Mouse (Mus musculus): ENCODE measurements around the gene Jmjd6. TPM values are rescaled to one million over a fixed set of nuclear protein-coding genes. Genes with fewer than 3 reads are reported as not detected.
A peak's percentile ranks its signal among the peaks of the same experiment; 100 is the strongest.

Gene Jmjd6
- polyA plus RNA-seq, 1 experiment from 2014 or later = 21.8 TPM

DNA sequence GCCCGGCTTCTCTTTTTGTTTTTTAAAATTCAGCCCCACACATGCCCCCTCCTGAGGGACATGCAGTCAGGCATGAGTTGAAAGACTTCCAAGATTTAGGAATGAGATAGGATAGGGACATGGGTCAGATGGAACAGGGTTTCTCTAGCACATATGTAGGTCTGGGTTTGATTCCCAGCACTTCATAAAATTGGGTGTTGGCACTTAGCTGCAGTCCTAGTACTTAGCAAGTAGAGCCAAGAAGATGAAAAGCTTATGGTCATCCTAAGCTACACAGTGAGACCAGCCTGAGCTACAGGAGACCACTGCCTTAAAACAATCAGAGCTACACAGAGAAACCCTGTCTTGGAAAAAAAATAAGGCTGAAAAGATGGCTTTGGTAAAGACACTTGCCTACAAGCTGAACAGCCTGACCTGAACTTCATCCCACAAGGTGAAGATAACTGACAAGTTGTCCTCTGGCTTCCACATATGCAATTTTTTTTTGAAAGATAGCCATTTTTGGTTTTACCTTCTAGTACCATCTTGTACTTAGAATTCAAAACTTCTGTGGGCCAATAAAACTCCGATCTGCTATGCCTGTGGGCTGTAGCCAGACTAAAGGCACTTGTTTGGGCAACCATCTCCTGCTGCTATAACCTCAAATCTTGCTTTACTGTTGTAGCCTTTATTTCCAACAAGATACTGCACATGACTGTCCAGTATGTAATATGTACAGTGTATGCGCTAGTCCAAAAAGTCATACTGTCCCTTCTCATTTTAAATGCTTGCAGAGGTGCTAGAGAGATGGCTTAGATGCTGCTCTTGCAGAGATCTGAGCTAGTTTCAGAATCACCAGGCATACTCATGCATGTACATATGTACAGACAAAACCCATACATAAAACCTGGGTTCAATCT, 4.2 kb upstream of the Jmjd6 start:
- H3K36me3 ChIP-seq (ENCODE audit: inconsistent target) = 0 out of 2 replicates have a peak, but pooled peaks cover 8% of the 10 kb centered on the region
- H3K27ac ChIP-seq = no peak overlapping the region
- H3K79me2 ChIP-seq (ENCODE audit: inconsistent target) = peaks cover 84% of the 10 kb centered on the region
- H3K4me3 ChIP-seq (ENCODE audit: inconsistent target) = no peak overlapping the region
- 100% methylated on average over 3 of the region's 3 CpGs for whole genome bisulfite sequencing (ENCODE audit: missing documents)

DNA sequence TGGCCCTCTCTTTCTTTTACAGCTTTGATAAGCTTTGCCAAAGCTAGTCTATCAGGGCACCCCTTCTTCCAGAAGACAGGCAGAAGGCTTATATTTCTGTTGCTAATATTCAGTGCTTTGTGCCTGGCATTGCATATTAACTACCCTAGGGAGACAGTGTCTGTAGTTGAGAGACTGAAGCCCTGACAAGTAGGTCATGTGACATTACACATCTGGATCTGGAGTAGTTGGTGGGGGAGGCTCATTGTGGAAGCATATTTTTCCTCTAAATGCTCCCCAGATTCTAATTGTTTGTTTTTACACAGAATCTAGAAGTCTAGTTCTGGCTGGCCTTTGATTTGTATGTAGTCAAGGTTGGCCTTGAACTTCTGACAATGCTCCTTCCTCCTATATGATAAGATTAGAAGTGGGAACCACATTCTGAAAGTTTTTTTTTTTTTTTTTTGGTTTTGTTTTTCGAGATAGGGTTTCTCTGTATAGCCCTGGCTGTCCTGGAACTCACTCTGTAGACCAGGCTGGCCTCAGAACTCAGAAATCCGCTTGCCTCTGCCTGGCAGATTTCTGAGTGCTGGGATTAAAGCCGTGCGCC, 3.4 kb upstream of the Jmjd6 start:
- Histone ChIP-seq H3K36me3 (ENCODE audit: inconsistent target) (0 out of 2 replicates have a peak, but pooled peaks cover 8% of the 10 kb centered on the region), H3K27ac (no peak overlapping the region), H3K4me3 (ENCODE audit: inconsistent target) (no peak overlapping the region), H3K79me2 (ENCODE audit: inconsistent target) (peaks cover 87% of the 10 kb centered on the region)
- WGBS (ENCODE audit: missing documents) = 77% methylated on average over 4 of the region's 4 CpGs

DNA sequence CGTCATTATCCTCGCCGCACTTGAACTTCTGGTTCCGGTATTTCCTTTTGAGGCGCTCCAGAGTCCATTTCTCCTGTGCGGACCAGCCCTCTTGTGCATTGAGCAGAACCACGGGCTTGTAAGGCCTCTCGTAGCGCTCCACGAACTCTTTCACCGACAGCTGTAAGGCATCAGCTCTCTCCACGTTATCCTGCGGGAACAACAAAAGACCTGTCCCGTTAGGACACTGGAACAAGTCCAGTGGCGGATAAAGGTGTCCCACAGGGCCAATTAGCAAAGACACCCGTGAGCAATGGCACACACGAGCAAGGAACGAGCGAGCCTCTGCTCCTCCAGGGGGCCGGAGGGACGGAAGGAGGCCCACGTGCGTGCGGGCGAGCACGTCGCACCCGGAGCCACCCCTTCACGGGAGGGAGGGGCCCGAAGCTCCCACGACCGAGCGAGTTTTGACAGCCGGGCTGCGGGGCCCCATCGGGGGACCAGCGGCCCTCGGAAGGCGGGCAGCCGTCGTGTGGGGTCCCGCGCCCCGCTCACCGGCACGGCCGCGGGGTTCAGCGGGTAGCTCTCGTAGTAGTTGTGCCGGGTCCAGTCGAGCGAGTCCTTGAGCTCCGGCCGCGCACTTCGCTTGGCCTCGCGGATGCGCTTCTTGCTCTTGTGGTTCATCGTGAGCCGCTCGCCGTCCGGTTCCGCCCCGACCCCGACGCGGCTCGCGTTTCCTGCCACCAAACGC, 553 bp downstream of the Jmjd6 start:
- Histone ChIP-seq H3K79me2 (ENCODE audit: inconsistent target) (peaks cover 86% of the 10 kb centered on the region), H3K36me3 (ENCODE audit: inconsistent target) (peaks cover 35% of the 10 kb centered on the region), H3K4me3 (ENCODE audit: inconsistent target) (peak overlapping the region; percentile 82), H3K27ac (peak overlapping the region; percentile 76)
- WGBS (ENCODE audit: missing documents) = under 1% methylated on average over 73 of the region's 73 CpGs

DNA sequence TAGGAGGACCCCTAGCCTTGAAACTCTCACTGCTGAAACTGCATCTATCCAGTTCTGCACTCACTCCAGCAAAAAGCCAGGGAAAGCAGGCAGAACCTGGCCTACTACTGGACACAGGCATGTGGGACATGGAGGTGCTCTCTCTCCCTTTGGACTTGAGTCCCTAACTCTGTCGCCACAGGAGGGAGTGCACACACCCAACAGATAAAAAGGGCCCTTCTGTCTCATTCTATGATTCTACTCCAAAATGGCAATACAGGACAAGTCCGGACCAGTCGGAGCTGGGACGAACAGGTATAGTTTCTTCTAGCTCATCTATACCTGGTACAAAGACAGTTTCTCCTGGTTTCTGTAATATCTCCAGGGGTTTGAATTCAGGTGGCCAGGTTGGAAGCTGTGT, 2.5 kb downstream of the Jmjd6 start:
- Histone ChIP-seq H3K4me3 (ENCODE audit: inconsistent target) (no peak overlapping the region), H3K36me3 (ENCODE audit: inconsistent target) (peaks cover 54% of the 10 kb centered on the region), H3K79me2 (ENCODE audit: inconsistent target) (peaks cover 68% of the 10 kb centered on the region), H3K27ac (no peak overlapping the region)
- 98% methylated on average over 4 of the region's 4 CpGs for WGBS (ENCODE audit: missing documents)

DNA sequence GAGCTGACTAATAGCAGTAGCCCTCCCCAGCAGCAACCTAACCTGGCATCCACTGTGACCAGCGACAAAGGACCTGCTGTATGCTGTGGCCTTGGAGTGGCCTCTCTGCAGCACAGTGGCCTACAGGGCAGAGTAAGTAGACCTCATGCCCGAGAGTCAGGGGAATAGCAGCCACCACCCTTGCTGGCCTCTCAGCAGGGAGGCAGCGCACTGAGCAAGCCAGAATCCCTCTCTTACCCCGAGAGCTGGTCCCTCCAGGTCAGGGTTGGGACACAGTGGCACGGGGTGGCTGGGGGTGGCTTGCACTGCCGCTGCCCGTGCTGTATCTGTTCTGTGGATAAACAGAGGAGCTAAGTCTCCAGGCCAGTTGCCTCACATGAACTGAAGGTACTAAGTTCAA, 3.6 kb downstream of the Jmjd6 start:
- Histone ChIP-seq H3K36me3 (ENCODE audit: inconsistent target) (peaks cover 65% of the 10 kb centered on the region), H3K79me2 (ENCODE audit: inconsistent target) (peaks cover 56% of the 10 kb centered on the region), H3K4me3 (ENCODE audit: inconsistent target) (no peak overlapping the region), H3K27ac (no peak overlapping the region)
- WGBS (ENCODE audit: missing documents) = 92% methylated on average over 7 of the region's 7 CpGs

DNA sequence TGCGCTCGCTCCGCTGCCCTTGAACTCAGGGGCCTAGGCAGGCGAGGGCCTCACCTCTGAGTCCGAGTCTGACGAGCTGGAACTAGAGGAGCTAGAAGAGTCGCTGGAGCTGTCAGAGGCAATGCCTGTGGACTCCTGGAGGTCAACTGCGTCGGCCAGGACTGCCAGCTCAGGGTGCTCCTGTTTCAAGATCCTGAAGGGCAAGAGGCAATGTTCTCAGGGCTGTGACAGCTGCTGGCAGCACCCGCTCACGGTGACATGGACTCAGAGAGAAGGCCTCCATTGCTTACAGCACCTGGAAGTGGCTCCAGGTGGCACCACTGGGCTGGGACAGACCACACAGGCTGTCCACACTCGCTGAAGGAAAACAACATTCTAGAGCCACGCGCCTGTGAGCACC, 4.3 kb downstream of the Jmjd6 start:
- Histone ChIP-seq H3K27ac (no peak overlapping the region), H3K4me3 (ENCODE audit: inconsistent target) (no peak overlapping the region), H3K36me3 (ENCODE audit: inconsistent target) (peaks cover 72% of the 10 kb centered on the region), H3K79me2 (ENCODE audit: inconsistent target) (peaks cover 50% of the 10 kb centered on the region)
- 94% methylated on average over 13 of the region's 14 CpGs for WGBS (ENCODE audit: missing documents)

DNA sequence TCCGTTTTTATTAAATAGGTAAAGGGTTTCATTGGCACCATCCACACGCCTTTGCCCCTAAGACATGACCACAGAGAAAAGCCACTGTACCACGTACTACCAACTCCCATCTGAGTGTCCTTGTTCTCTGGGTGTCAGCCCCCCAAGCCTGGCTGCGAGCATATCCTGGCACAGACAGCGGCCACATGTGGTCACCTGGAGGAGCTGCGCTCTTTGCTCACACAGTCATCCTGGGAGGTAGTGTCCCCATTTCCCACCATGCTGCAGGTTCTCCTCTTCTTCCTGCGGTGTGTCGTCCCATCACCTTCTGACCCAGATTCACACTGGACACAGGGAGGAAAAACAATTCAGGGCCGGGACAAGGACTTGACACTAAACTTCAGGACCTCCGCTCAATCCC, 5.8 kb downstream of the Jmjd6 start:
- 96% methylated on average over 10 of the region's 10 CpGs for WGBS (ENCODE audit: missing documents)
- peaks cover 72% of the 10 kb centered on the region for H3K36me3 ChIP-seq (ENCODE audit: inconsistent target)

DNA sequence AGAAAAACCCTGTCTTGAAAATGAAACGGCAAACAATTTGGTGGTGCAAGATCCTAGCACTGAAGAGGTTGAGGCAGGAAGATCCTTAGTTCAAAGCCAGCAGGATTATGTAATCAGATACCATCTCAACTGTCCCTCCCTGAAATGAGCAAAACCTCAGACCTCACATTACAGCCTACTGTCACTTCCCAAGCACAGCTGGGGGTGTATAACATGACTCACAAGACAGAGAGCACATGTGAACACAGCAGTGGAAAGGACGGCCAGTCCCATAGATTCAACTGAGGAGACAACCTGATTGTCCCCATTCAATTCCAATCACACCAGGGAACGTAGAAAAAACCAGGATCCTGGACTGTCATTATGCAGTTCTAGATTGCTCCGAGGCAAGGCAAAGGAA, 7.0 kb downstream of the Jmjd6 start:
- H3K27ac ChIP-seq = no peak overlapping the region
- H3K79me2 ChIP-seq (ENCODE audit: inconsistent target) = peaks cover 35% of the 10 kb centered on the region
- H3K4me3 ChIP-seq (ENCODE audit: inconsistent target) = no peak overlapping the region
- WGBS (ENCODE audit: missing documents) = 59% methylated on average over 4 of the region's 4 CpGs
- H3K36me3 ChIP-seq (ENCODE audit: inconsistent target) = peaks cover 72% of the 10 kb centered on the region

More for the DNA sequence above, 5.8 kb downstream of the Jmjd6 start:
- Histone ChIP-seq H3K4me3 (ENCODE audit: inconsistent target) (no peak overlapping the region), H3K79me2 (ENCODE audit: inconsistent target) (peaks cover 47% of the 10 kb centered on the region), H3K27ac (no peak overlapping the region)

DNA sequence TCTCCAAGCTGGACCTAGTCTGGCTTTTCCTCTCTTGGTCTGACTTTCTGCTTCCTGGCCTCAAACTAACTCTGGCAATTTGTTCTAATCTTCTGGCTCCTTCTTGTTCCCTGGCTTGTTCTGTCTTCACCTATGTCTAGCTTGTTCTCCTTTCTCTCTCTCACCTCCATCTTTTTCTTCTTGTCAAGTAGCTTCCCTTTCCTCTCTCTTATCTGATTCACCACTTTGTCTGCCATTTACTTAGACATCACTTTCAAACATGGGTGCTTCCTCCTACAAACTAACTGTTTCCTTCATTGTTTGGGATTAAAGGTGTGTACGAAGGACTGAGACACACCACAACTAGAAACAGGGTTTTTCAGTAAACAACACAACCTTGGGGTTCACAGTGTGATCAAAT, 8.3 kb downstream of the Jmjd6 start:
- H3K4me3 ChIP-seq (ENCODE audit: inconsistent target) = no peak overlapping the region
- WGBS (ENCODE audit: missing documents) = 88% methylated on average over 1 of the region's 1 CpGs
- H3K36me3 ChIP-seq (ENCODE audit: inconsistent target) = peaks cover 59% of the 10 kb centered on the region
- no peak overlapping the region for H3K27ac ChIP-seq
- peaks cover 22% of the 10 kb centered on the region for H3K79me2 ChIP-seq (ENCODE audit: inconsistent target)

DNA sequence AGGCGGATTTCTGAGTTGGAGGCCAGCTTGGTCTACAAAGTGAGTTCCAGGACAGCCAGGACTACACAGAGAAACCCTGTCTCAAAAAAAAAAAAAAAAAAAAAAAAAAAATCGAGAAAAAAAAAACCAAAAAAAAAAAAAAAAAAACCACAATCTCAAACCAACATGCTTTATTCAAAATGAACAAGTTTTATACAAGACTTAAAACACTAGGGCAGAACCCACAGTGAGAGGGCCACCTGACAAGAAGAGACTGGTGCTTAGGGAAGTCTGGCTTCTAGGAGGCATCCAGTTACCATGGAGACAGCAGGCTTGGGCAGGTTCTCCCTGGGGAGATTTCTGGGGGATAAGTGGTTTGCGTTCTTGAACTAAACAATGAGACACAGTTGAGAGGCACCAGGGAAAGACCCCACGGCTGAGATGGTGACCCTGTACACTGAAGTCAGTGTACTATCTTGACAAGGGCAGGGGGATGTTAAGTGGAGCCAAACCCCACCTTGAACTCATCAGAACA, 11.0 kb downstream of the Jmjd6 start:
- Histone ChIP-seq H3K79me2 (ENCODE audit: inconsistent target) (no peaks in the 10 kb centered on the region), H3K36me3 (ENCODE audit: inconsistent target) (peaks cover 32% of the 10 kb centered on the region), H3K27ac (no peak overlapping the region), H3K4me3 (ENCODE audit: inconsistent target) (no peak overlapping the region)
- 84% methylated on average over 3 of the region's 4 CpGs for WGBS (ENCODE audit: missing documents)

DNA sequence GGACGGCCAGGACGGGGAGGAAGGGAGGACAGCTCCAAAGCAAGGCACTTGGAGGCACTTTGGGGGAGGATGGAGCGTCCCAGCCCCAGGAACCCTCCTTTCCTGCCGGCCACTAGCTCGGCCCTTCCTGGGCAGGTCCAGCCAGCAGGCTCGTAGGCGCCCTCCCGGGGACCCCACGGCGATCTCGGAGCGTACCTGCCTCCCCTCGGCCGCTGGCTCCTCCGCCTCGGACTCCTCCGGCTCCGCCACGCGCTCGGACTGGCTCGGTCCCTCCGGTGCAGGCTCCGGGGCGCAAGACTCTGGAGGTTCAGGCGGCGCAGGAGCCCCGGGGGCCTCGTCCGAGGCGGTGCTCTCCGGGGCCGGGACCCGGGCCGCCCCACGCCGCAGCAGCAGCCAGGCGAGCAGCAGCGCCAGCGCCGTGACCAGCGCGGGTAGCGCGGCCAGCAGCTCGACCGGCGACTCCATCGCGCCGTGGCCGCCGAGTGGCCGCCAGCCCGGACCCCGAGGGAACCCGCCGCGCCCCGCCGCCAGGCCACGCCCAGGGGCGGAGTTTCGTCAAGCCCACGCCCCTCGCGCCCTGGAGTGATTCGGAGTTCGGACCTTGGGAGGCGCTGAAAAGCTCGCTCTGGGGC, 15.6 kb downstream of the Jmjd6 start, which contains the start of gene Mxra7:
Gene Mxra7 (minus strand): TSS at position 513 of the 632 bp plus-strand sequence.
- Histone ChIP-seq H3K79me2 (ENCODE audit: inconsistent target) (no peaks in the 10 kb centered on the region), H3K27ac (no peak within 1 kb of the TSS), H3K4me3 (ENCODE audit: inconsistent target) (no peak within 1 kb of the TSS), H3K36me3 (ENCODE audit: inconsistent target) (no peaks in the 10 kb centered on the region)
- WGBS (ENCODE audit: missing documents) = 14% methylated on average over 67 of the region's 71 CpGs

DNA sequence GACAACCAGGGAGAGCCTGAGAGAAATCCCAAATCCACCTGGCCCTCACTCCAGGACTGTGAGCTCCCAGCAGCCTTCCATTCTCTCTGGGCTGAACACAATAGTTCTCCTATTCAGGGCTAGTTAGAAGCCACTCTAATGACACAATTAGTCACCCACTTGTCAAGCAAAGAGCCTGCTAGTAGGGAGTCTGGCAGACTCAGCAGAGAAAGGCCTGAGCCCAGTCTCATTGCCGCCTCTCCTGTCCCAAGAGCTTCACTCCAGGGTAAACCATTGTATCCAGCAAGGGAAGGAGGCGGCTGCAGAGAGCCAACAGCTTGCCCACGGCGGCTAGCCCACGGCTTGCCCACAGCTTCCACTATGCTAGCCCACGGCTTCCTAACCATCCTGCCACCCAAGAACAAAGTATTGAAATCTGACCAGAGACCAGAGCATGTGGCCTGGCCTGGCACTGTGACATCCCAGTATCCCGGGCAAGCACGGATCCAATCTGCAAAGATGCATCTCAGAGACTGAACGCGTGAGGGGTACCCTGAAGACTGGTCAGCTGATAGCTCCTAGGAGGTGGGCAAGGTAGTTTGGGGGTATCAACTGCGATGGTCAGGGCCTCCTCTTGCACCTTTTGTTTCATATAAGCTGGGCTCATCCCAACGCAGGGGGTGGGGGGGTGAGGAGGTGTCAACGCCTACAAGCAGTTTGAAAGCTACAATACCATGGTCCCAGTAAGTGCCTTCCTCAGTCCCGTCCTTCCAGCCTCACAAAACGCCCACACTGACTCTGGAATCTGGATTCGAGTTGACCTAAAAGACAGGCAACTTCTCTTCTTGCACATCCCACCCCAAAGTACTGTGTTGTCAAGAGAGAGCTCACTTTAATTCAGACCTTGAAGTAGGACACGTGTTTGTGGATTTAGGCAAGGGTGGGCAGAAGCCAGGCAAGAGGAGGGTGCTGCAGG, 16.4 kb downstream of the Jmjd6 start:
- Histone ChIP-seq H3K36me3 (ENCODE audit: inconsistent target) (no peaks in the 10 kb centered on the region), H3K4me3 (ENCODE audit: inconsistent target) (no peak overlapping the region), H3K27ac (no peak overlapping the region), H3K79me2 (ENCODE audit: inconsistent target) (no peaks in the 10 kb centered on the region)
- WGBS (ENCODE audit: missing documents) = 75% methylated on average over 17 of the region's 17 CpGs

DNA sequence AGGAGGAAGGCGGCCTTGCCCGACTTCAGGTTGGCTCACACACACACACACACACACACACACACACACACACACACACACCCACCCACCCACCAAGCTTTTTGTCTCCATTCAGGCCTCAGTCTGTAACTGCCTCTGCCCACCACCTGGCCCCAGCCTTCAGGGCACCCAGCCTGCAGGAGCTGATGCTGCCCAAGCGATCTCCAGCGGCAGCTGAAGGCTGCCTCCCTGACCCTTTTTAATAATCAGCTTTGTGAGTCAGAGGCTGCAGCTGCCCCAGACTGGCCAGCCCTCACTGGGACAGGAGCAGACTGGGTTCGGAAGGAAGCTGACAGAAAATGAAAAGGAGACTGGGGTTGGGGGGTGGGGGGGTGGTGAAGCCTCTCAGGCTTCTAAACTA, 18.0 kb downstream of the Jmjd6 start:
- H3K36me3 ChIP-seq (ENCODE audit: inconsistent target) = no peaks in the 10 kb centered on the region
- 85% methylated on average over 4 of the region's 5 CpGs for WGBS (ENCODE audit: missing documents)
- no peak overlapping the region for H3K27ac ChIP-seq
- H3K79me2 ChIP-seq (ENCODE audit: inconsistent target) = no peaks in the 10 kb centered on the region
- H3K4me3 ChIP-seq (ENCODE audit: inconsistent target) = no peak overlapping the region

Data from macrophage (primary cell).